Mouse (Mus musculus): ENCODE data around the gene Sprr2b. TPM values are rescaled to one million over a fixed set of nuclear protein-coding genes. Genes with fewer than 3 reads are reported as not detected.

The Sprr2b gene
- polyA plus RNA-seq, 1 experiment from 2014 or later, result not detected

DNA sequence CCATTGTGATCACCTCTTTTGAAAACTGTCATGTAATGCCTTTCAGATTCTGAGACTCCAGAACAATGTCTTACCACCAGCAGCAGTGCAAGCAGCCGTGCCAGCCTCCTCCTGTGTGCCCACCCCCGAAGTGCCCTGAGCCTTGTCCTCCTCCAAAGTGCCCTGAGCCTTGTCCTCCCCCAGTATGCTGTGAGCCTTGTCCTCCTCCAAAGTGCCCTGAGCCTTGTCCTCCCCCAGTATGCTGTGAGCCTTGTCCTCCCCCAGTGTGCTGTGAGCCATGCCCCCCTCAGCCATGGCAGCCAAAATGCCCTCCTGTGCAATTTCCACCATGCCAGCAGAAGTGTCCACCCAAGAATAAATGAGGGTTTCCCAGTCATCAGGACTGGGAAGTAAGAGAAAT, 964 bp downstream of the Sprr2b start:
- Histone ChIP-seq H3K4me2 (ENCODE audit: low read length) (no peak overlapping the region), H3K27ac (ENCODE audit: low read depth, low read length) (no peak overlapping the region), H3K4me3 (ENCODE audit: low read depth, low read length) (no peak overlapping the region), H3K9me3 (replicated peaks; ENCODE audit: control insufficient read depth, low read length) (no peaks in the 10 kb centered on the region), H3K36me3 (ENCODE audit: control insufficient read depth, insufficient read depth, low read length) (no peaks in the 10 kb centered on the region), H3K27me3 (replicated peaks; ENCODE audit: control insufficient read depth, insufficient read depth, low read length) (no peaks in the 10 kb centered on the region), H3K9ac (ENCODE audit: low read length) (no peak overlapping the region), H3K4me1 (ENCODE audit: control insufficient read depth, insufficient read depth, low read length) (no peaks in the 10 kb centered on the region)
- no peak for ATAC-seq
- DNase-seq (ENCODE audit: low spot score), result no peak
- 64% methylated on average over 2 of the region's 2 CpGs for WGBS

DNA sequence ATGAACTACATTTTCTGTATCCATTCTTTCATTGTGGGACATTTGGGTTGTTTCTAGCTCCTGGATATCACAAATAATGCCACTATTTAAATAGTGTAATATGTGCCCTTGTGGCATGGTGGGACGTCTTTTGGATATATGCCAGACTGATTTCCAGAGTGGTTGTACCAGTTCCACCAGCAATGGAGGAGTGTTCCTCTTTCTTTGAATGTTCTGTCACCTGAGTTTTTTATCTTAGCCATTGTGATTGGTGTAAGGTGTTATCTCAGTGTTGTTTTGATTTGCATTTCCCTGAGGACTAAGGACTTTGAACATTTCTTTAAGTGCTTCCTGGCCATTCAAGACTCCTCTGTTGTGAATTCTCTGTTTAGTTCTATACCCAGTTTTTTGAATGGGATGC, 19.9 kb downstream of the Sprr2b start:
- Histone ChIP-seq H3K4me1 (ENCODE audit: control insufficient read depth, insufficient read depth, low read length) (no peaks in the 10 kb centered on the region), H3K9me3 (replicated peaks; ENCODE audit: control insufficient read depth, low read length) (no peaks in the 10 kb centered on the region), H3K27me3 (replicated peaks; ENCODE audit: control insufficient read depth, insufficient read depth, low read length) (no peaks in the 10 kb centered on the region), H3K9ac (ENCODE audit: low read length) (no peak overlapping the region), H3K4me3 (ENCODE audit: low read depth, low read length) (no peak overlapping the region), H3K27ac (ENCODE audit: low read depth, low read length) (no peak overlapping the region), H3K36me3 (ENCODE audit: control insufficient read depth, insufficient read depth, low read length) (no peaks in the 10 kb centered on the region), H3K4me2 (ENCODE audit: low read length) (no peak overlapping the region)
- WGBS, result 90% methylated on average over 1 of the region's 1 CpGs
- ATAC-seq, result no peak
- no peak for DNase-seq (ENCODE audit: low spot score)

DNA sequence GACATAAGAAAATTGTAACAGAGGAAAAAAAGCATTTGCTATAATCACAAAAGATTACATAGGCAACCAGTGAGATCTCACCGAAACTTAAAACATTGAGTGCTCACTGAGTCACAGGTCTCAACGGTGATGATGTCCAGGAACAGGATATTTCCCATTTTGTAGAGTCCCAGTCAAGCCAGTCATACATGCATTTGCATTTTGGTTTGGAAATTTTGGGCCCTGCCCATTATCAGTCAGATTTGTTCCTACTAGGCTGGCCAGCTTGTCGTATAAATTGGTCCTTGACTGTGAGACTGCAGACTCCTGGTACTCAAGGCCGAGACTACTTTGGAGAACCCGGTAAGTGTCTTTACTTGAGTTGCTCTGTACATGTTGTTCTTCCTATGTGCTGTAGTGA, 22.4 kb downstream of the Sprr2b start, which contains the start of gene Sprr2d:
TSS of gene Sprr2d (plus strand) at position 301 of the 400 bp plus-strand sequence.
- no peak within 1 kb of the TSS for H3K4me2 ChIP-seq (ENCODE audit: low read length)
- H3K36me3 ChIP-seq (ENCODE audit: control insufficient read depth, insufficient read depth, low read length), result no peaks in the 10 kb centered on the region
- no peaks in the 10 kb centered on the region for H3K4me1 ChIP-seq (ENCODE audit: control insufficient read depth, insufficient read depth, low read length)
- no peak within 1 kb of the TSS for H3K4me3 ChIP-seq (ENCODE audit: low read depth, low read length)
- no peaks in the 10 kb centered on the region for H3K9me3 ChIP-seq (replicated peaks; ENCODE audit: control insufficient read depth, low read length)
- no peaks in the 10 kb centered on the region for H3K27me3 ChIP-seq (replicated peaks; ENCODE audit: control insufficient read depth, insufficient read depth, low read length)
- no peak within 1 kb of the TSS for H3K27ac ChIP-seq (ENCODE audit: low read depth, low read length)
- DNase-seq (ENCODE audit: low spot score) (no peak), ATAC-seq (no peak)
- WGBS, result 91% methylated on average over 5 of the region's 5 CpGs
- H3K9ac ChIP-seq (ENCODE audit: low read length), result no peak within 1 kb of the TSS

DNA sequence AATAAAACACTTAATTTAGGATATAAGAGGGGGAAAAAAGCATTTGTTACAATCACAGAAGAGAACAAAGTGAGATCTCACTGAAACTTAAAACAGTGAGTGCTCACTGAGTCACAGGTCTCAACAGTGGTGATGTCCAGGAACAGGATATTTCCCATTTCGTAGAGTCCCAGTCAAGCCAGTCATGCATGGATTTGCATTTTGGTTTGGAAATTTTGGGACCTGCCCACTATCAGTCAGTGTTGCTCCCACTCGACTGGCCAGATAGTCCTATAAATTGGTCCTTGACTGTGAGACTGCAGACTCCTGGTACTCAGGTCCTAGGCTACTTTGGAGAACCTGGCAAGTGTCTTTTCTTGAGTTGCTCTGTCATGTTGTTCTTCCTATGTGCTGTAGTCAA, 35.4 kb downstream of the Sprr2b start, which contains the start of gene Sprr2e:
TSS of gene Sprr2e (plus strand) at position 301 of the 400 bp plus-strand sequence.
- Histone ChIP-seq H3K9ac (ENCODE audit: low read length) (no peak within 1 kb of the TSS), H3K4me3 (ENCODE audit: low read depth, low read length) (no peak within 1 kb of the TSS), H3K27ac (ENCODE audit: low read depth, low read length) (no peak within 1 kb of the TSS), H3K27me3 (replicated peaks; ENCODE audit: control insufficient read depth, insufficient read depth, low read length) (no peaks in the 10 kb centered on the region), H3K9me3 (replicated peaks; ENCODE audit: control insufficient read depth, low read length) (no peaks in the 10 kb centered on the region), H3K4me2 (ENCODE audit: low read length) (no peak within 1 kb of the TSS), H3K36me3 (ENCODE audit: control insufficient read depth, insufficient read depth, low read length) (no peaks in the 10 kb centered on the region), H3K4me1 (ENCODE audit: control insufficient read depth, insufficient read depth, low read length) (no peaks in the 10 kb centered on the region)
- ATAC-seq (no peak), DNase-seq (ENCODE audit: low spot score) (no peak)
- WGBS, result 83% methylated on average over 2 of the region's 2 CpGs

DNA sequence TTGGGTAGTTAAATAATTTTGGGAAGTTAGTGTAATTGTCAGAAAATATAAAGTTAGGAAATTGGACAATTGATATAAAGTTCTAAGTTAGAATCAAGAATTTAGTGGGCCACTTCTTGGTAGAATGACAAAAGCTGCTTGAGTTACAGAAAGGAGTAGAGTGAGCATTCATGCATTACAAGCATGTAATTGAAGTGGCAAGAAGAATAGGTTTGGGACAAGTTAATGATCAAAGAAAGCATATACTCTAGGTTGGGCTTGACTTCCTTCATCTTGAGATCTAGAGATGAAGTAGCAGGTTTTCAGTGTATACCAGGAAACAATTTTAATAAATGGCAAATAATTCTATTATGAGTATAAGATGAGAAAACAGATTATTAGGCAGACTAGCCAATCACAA, 45.2 kb downstream of the Sprr2b start:
- Histone ChIP-seq H3K4me3 (ENCODE audit: low read depth, low read length) (no peak overlapping the region), H3K4me2 (ENCODE audit: low read length) (no peak overlapping the region), H3K27me3 (replicated peaks; ENCODE audit: control insufficient read depth, insufficient read depth, low read length) (no peaks in the 10 kb centered on the region), H3K4me1 (ENCODE audit: control insufficient read depth, insufficient read depth, low read length) (no peaks in the 10 kb centered on the region), H3K36me3 (ENCODE audit: control insufficient read depth, insufficient read depth, low read length) (no peaks in the 10 kb centered on the region), H3K9me3 (replicated peaks; ENCODE audit: control insufficient read depth, low read length) (no peaks in the 10 kb centered on the region), H3K27ac (ENCODE audit: low read depth, low read length) (no peak overlapping the region), H3K9ac (ENCODE audit: low read length) (no peak overlapping the region)
- DNase-seq (ENCODE audit: low spot score) (no peak), ATAC-seq (no peak)

DNA sequence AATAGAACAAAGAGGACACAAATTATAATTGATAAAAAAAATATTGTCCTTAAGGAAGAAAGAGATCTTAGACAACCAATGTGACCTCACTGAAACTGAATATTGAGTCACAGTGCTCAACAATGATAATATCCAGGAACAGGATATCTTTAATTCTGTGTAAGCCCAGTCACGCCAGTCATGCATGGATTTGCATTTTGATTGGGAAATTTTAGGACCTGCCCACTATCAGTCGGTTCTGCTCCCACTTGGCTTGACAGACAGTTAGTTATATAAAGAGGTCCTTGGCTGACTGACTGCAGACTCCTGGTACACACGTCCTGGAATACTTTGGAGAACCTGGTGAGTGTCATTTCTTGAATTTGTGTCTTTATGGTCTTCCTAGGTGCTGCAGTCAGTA, 48.5 kb downstream of the Sprr2b start, which contains the start of gene Sprr2f:
TSS of gene Sprr2f (plus strand) at position 301 of the 400 bp plus-strand sequence.
- Histone ChIP-seq H3K4me2 (ENCODE audit: low read length) (no peak within 1 kb of the TSS), H3K36me3 (ENCODE audit: control insufficient read depth, insufficient read depth, low read length) (no peaks in the 10 kb centered on the region), H3K4me3 (ENCODE audit: low read depth, low read length) (no peak within 1 kb of the TSS), H3K27me3 (replicated peaks; ENCODE audit: control insufficient read depth, insufficient read depth, low read length) (no peaks in the 10 kb centered on the region), H3K9ac (ENCODE audit: low read length) (no peak within 1 kb of the TSS), H3K27ac (ENCODE audit: low read depth, low read length) (no peak within 1 kb of the TSS), H3K9me3 (replicated peaks; ENCODE audit: control insufficient read depth, low read length) (no peaks in the 10 kb centered on the region), H3K4me1 (ENCODE audit: control insufficient read depth, insufficient read depth, low read length) (no peaks in the 10 kb centered on the region)
- no peak for ATAC-seq
- WGBS, result 75% methylated on average over 3 of the region's 3 CpGs
- no peak for DNase-seq (ENCODE audit: low spot score)

Other genes with a start within 250 kb of the Sprr2b start
- 1.3 TPM in 2 replicates for gene Lor, start 233.5 kb upstream of the Sprr2b start, polyA plus RNA-seq (2014; fragmentation: Nextera tagmentation; extraction: Ambion mirVana)
- not detected in 2 replicates for gene Prr9, start 192.7 kb upstream of the Sprr2b start, polyA plus RNA-seq (2014; fragmentation: Nextera tagmentation; extraction: Ambion mirVana)
- not detected in 2 replicates for gene Lelp1, start 173.9 kb upstream of the Sprr2b start, polyA plus RNA-seq (2014; fragmentation: Nextera tagmentation; extraction: Ambion mirVana)
- gene Sprr2a1, start 100.8 kb upstream of the Sprr2b start, polyA plus RNA-seq (2014; fragmentation: Nextera tagmentation; extraction: Ambion mirVana), result not detected in 2 replicates
- not detected in 2 replicates for gene Sprr2a2, start 100.7 kb upstream of the Sprr2b start, polyA plus RNA-seq (2014; fragmentation: Nextera tagmentation; extraction: Ambion mirVana)
- gene Sprr2a3, start 31.2 kb upstream of the Sprr2b start, polyA plus RNA-seq (2014; fragmentation: Nextera tagmentation; extraction: Ambion mirVana), result not detected in 2 replicates
- gene Sprr2d, start 22.5 kb downstream of the Sprr2b start, polyA plus RNA-seq (2014; fragmentation: Nextera tagmentation; extraction: Ambion mirVana), result not detected in 2 replicates
- gene Sprr2e, start 35.5 kb downstream of the Sprr2b start, polyA plus RNA-seq (2014; fragmentation: Nextera tagmentation; extraction: Ambion mirVana), result not detected in 2 replicates
- gene Sprr2f, start 48.6 kb downstream of the Sprr2b start, polyA plus RNA-seq (2014; fragmentation: Nextera tagmentation; extraction: Ambion mirVana), result not detected in 2 replicates
- gene Sprr2h, start 69.1 kb downstream of the Sprr2b start, polyA plus RNA-seq (2014; fragmentation: Nextera tagmentation; extraction: Ambion mirVana), result not detected in 2 replicates
- not detected in 2 replicates for gene Sprr2i, start 91.4 kb downstream of the Sprr2b start, polyA plus RNA-seq (2014; fragmentation: Nextera tagmentation; extraction: Ambion mirVana)
- not detected in 2 replicates for gene Sprr2j-ps, start 101.5 kb downstream of the Sprr2b start, polyA plus RNA-seq (2014; fragmentation: Nextera tagmentation; extraction: Ambion mirVana)
- 4.3 and 6.3 TPM in 2 replicates for gene Gm9774, start 112.8 kb downstream of the Sprr2b start, polyA plus RNA-seq (2014; fragmentation: Nextera tagmentation; extraction: Ambion mirVana)
- gene Sprr2k, start 116.0 kb downstream of the Sprr2b start, polyA plus RNA-seq (2014; fragmentation: Nextera tagmentation; extraction: Ambion mirVana), result not detected in 2 replicates
- gene Sprr1b, start 122.2 kb downstream of the Sprr2b start, polyA plus RNA-seq (2014; fragmentation: Nextera tagmentation; extraction: Ambion mirVana), result not detected in 2 replicates
- not detected in 2 replicates for gene Sprr3, start 142.1 kb downstream of the Sprr2b start, polyA plus RNA-seq (2014; fragmentation: Nextera tagmentation; extraction: Ambion mirVana)
- not detected in 2 replicates for gene Sprr1a, start 169.3 kb downstream of the Sprr2b start, polyA plus RNA-seq (2014; fragmentation: Nextera tagmentation; extraction: Ambion mirVana)
- gene Sprr4, start 183.9 kb downstream of the Sprr2b start, polyA plus RNA-seq (2014; fragmentation: Nextera tagmentation; extraction: Ambion mirVana), result not detected in 2 replicates
- gene 2310046K23Rik, start 217.9 kb downstream of the Sprr2b start, polyA plus RNA-seq (2014; fragmentation: Nextera tagmentation; extraction: Ambion mirVana), result not detected in 2 replicates

Data from forebrain, embryonic 14.5 days (tissue).